Mouse (Mus musculus) CD4-positive, CD25-positive, alpha-beta regulatory T cell (primary cell): Measurements from ENCODE around the gene Pgs1. TPM values are rescaled to one million over a fixed set of nuclear protein-coding genes. Genes with fewer than 3 reads are reported as not detected.

ENCODE experiments used
- polyA plus RNA-seq: library from polyadenylated mRNA; unstranded; fragments of 100-300 nt; shearing (Covaris generic); gene quantifications from one replicate; pipeline ENCODE4 v1.2.1, GENCODE M21; 2017

Gene Pgs1
- polyA plus RNA-seq, result 53.6 TPM

GRCm38 (mm10) chr11:117986126-117987031, at the start of gene Pgs1:
Pgs1 (plus strand) TSS chr11:117986292.

GRCm38 (mm10) chr11:117969945-117970872, 15.9 kb upstream of the Pgs1 start, which contains the start of gene Socs3:
Socs3 (minus strand) TSS chr11:117970047.

Other genes starting within 250 kb of the Pgs1 start
- 146 TPM for gene Tmc8, start 204.2 kb upstream of the Pgs1 start, polyA plus RNA-seq
- 164 TPM for gene Tmc6, start 204.1 kb upstream of the Pgs1 start, polyA plus RNA-seq
- 1.6 TPM for gene 6030468B19Rik, start 188.6 kb upstream of the Pgs1 start, polyA plus RNA-seq
- 3.3 TPM for gene Gm20708, start 176.6 kb upstream of the Pgs1 start, polyA plus RNA-seq
- 160 TPM for gene Syngr2, start 176.6 kb upstream of the Pgs1 start, polyA plus RNA-seq
- 28.2 TPM for gene Afmid, start 160.4 kb upstream of the Pgs1 start, polyA plus RNA-seq
- 27.2 TPM for gene Tk1, start 160.2 kb upstream of the Pgs1 start, polyA plus RNA-seq
- gene Birc5, start 137.0 kb upstream of the Pgs1 start, polyA plus RNA-seq, result 9.7 TPM
- not detected for gene Tmem235, start 125.5 kb upstream of the Pgs1 start, polyA plus RNA-seq
- gene Tha1, start 112.8 kb upstream of the Pgs1 start, polyA plus RNA-seq, result 21.4 TPM
- 174 TPM for gene Socs3, start 16.2 kb upstream of the Pgs1 start, polyA plus RNA-seq
- 0.66 TPM for gene Dnah17, start 144.3 kb downstream of the Pgs1 start, polyA plus RNA-seq